Mouse (Mus musculus) testis, adult 10 weeks (tissue): Measurements from ENCODE around the gene Gm20916. TPM values are rescaled to one million over a fixed set of nuclear protein-coding genes. Genes with fewer than 3 reads are reported as not detected.

Experiments used
- polyA plus RNA-seq: library from polyadenylated mRNA; stranded (reverse); fragments of 350-450 nt; fragmentation: Illumina TruSeq; extraction: RNeasy Lipid Tissue Mini Kit (QIAGEN cat#74804); gene quantifications from one replicate; pipeline ENCODE4 v1.2.3, GENCODE M21; 2014; ENCODE audit warnings: low read depth, low replicate concordance

The Gm20916 gene
- not detected for polyA plus RNA-seq

GRCm38 (mm10) chrY:79319265-79319664, at the start of gene Gm20916:
Gm20916 (plus strand) TSS chrY:79319565.

Other genes starting within 250 kb of the Gm20916 start
- 13.4 TPM for gene Gm20917, start 168.4 kb upstream of the Gm20916 start, polyA plus RNA-seq